ENCODE assay signal across 22 mouse cellular contexts in genomic region chr19:5198553-5198952, GRCm38 (mm10).
DNase-seq lines count a peak whose midpoint lies in the region; ATAC-seq lines count a peak whose summit lies in the region.
"Had no signal": no experiment of that assay in that cellular context is flagged by ENCODE, and none has a peak within 500 bp of the region (broad histone marks: within the 10 kb centered on the region; RNA-seq: fewer than 3 reads in every experiment).

No protein-coding gene starts in this region.

- no peaks in the 10 kb centered on the region for H3K27me3 ChIP-seq in megakaryocyte, embryonic 14.5 days (replicated peaks)
- H3K27me3 ChIP-seq in midbrain, embryonic 16.5 days (ENCODE audit: control insufficient read depth, insufficient read depth, low read depth, low read length), result no peaks in the 10 kb centered on the region
- H3K27me3 ChIP-seq in neural tube, embryonic 15.5 days (replicated peaks), result no peaks in the 10 kb centered on the region
- H3K27me3 ChIP-seq: embryonic facial prominence, embryonic 12.5 days; forebrain, embryonic 13.5 days; forebrain, embryonic 15.5 days had no signal

- no peak overlapping the region for H3K4me2 ChIP-seq in midbrain, embryonic 16.5 days (ENCODE audit: low read length)
- no peak overlapping the region for H3K4me2 ChIP-seq in neural tube, embryonic 15.5 days
- H3K4me2 ChIP-seq: embryonic facial prominence, embryonic 12.5 days; forebrain, embryonic 13.5 days; forebrain, embryonic 15.5 days had no signal

- DNase-seq in MEL-GATA-1-ER (ENCODE audit: extremely low read depth, low read depth), result peak; percentile 58
- DNase-seq: adrenal gland, adult 2 months; adrenal gland, postnatal 10 days; adrenal gland, postnatal 25 days; B cell, adult 2 months; cerebellum, adult 11 months; cerebellum, adult 18-20 months; cerebellum, adult 8-10 months; cerebellum, adult 9-11 months; cerebellum, postnatal 14 days; cerebellum, postnatal 36 days; forebrain, postnatal 0 days had no signal

- peaks cover 62% of the 10 kb centered on the region for H3K4me1 ChIP-seq in megakaryocyte, embryonic 14.5 days
- no peaks in the 10 kb centered on the region; the same call in 1 of the 2 replicates for H3K4me1 ChIP-seq in midbrain, embryonic 16.5 days (ENCODE audit: control insufficient read depth, insufficient read depth, low read length)
- no peaks in the 10 kb centered on the region for H3K4me1 ChIP-seq in neural tube, embryonic 15.5 days
- H3K4me1 ChIP-seq: embryonic facial prominence, embryonic 10.5 days; embryonic facial prominence, embryonic 12.5 days; forebrain, embryonic 13.5 days; forebrain, embryonic 15.5 days had no signal

- H3K27ac ChIP-seq in midbrain, embryonic 16.5 days (ENCODE audit: low read length), result no peak overlapping the region
- no peak overlapping the region for H3K27ac ChIP-seq in neural tube, embryonic 15.5 days (replicated peaks)
- H3K27ac ChIP-seq: embryonic facial prominence, embryonic 10.5 days; embryonic facial prominence, embryonic 12.5 days; forebrain, embryonic 13.5 days; forebrain, embryonic 15.5 days had no signal

- no peak for ATAC-seq in megakaryocyte, adult 5-6 weeks (ENCODE audit: poor library complexity, severe bottlenecking)
- peak; percentile 27; the same call in 1 of the 2 replicates for ATAC-seq in granulocyte monocyte progenitor cell, adult 5-6 weeks (replicated peaks; ENCODE audit: poor library complexity, severe bottlenecking)
- ATAC-seq in midbrain, embryonic 16.5 days, result no peak
- no peak for ATAC-seq in neural tube, embryonic 15.5 days (ENCODE audit: low FRiP score)
- ATAC-seq: CD4-positive, CD25-positive, alpha-beta regulatory T cell, adult 4 months; forebrain, embryonic 13.5 days; forebrain, embryonic 15.5 days; forebrain, postnatal 0 days had no signal

- H3K4me3 ChIP-seq in megakaryocyte, embryonic 14.5 days (replicated peaks), result peak overlapping the region; percentile 82
- H3K4me3 ChIP-seq in midbrain, embryonic 16.5 days (ENCODE audit: low read depth, low read length), result no peak overlapping the region
- H3K4me3 ChIP-seq in neural tube, embryonic 15.5 days (replicated peaks), result no peak overlapping the region
- H3K4me3 ChIP-seq: embryonic facial prominence, embryonic 10.5 days; embryonic facial prominence, embryonic 12.5 days; forebrain, embryonic 13.5 days; forebrain, embryonic 15.5 days had no signal

- H3K9ac ChIP-seq in midbrain, embryonic 16.5 days (ENCODE audit: low read depth, low read length), result no peak overlapping the region
- no peak overlapping the region for H3K9ac ChIP-seq in neural tube, embryonic 15.5 days (replicated peaks)
- H3K9ac ChIP-seq: embryonic facial prominence, embryonic 12.5 days; forebrain, embryonic 13.5 days; forebrain, embryonic 15.5 days; forebrain, postnatal 0 days had no signal

- 89% methylated on average over 3 of the region's 3 CpGs for WGBS in midbrain, embryonic 16.5 days
- WGBS in neural tube, embryonic 15.5 days, result 88% methylated on average over 3 of the region's 3 CpGs

- H3K36me3 ChIP-seq in megakaryocyte, embryonic 14.5 days (replicated peaks; ENCODE audit: low read length), result peaks cover 25% of the 10 kb centered on the region
- H3K36me3 ChIP-seq in midbrain, embryonic 16.5 days (ENCODE audit: control insufficient read depth, insufficient read depth, low read length), result no peaks in the 10 kb centered on the region
- H3K36me3 ChIP-seq in neural tube, embryonic 15.5 days, result no peaks in the 10 kb centered on the region
- H3K36me3 ChIP-seq: embryonic facial prominence, embryonic 10.5 days; embryonic facial prominence, embryonic 12.5 days; forebrain, embryonic 15.5 days had no signal

- H3K9me3 ChIP-seq in megakaryocyte, embryonic 14.5 days, result no peaks in the 10 kb centered on the region
- H3K9me3 ChIP-seq in midbrain, embryonic 16.5 days (replicated peaks; ENCODE audit: control insufficient read depth, low read length, poor library complexity, severe bottlenecking), result no peaks in the 10 kb centered on the region
- no peaks in the 10 kb centered on the region for H3K9me3 ChIP-seq in neural tube, embryonic 15.5 days (replicated peaks)
- H3K9me3 ChIP-seq: embryonic facial prominence, embryonic 10.5 days; embryonic facial prominence, embryonic 12.5 days; forebrain, embryonic 13.5 days; forebrain, embryonic 15.5 days had no signal
